Mouse (Mus musculus) mature B cell (primary cell): ENCODE results near the gene Gm28557.
"Not testable (repeated sequence)": the region's sequence is repeated elsewhere in the genome, so short reads cannot be mapped to it uniquely, and the experiment has no call there.

Experiments
- in situ Hi-C: fragments of 300-500 bp; cut with MboI; formaldehyde crosslinking; loops from 2 replicates; pipeline ENCODE4 v1.14.3; 2019

Gm28557 gene

GRCm38 (mm10) chr13:67108194-67108820, at the start of gene Gm28557:
Gm28557 (minus strand) TSS chr13:67108604.
- in situ Hi-C loops = no loop called here

- in situ Hi-C loops = no loop called here
Observed at GRCm38 (mm10) chr13:67128038-67128721, 19.8 kb upstream of the Gm28557 start.

GRCm38 (mm10) chr13:67127507-67127906, 19.1 kb upstream of the Gm28557 start:
- in situ Hi-C loops = not testable (repeated sequence)

GRCm38 (mm10) chr13:67124460-67124859, 16.1 kb upstream of the Gm28557 start:
- in situ Hi-C loops = no loop called here

GRCm38 (mm10) chr13:67121360-67121759, 13.0 kb upstream of the Gm28557 start, which contains the start of gene Zfp759:
Zfp759 (plus strand) TSS chr13:67121660.
- in situ Hi-C loops = not testable (repeated sequence)

GRCm38 (mm10) chr13:67116163-67116562, 7.8 kb upstream of the Gm28557 start, which contains the start of gene Rslcan18:
Rslcan18 (minus strand) TSS chr13:67116263.
- in situ Hi-C loops = not testable (repeated sequence)

GRCm38 (mm10) chr13:67113287-67113686, 4.9 kb upstream of the Gm28557 start:
- in situ Hi-C loops = no loop called here

- in situ Hi-C loops = no loop called here
Observed at GRCm38 (mm10) chr13:67112096-67112495, 3.7 kb upstream of the Gm28557 start.

GRCm38 (mm10) chr13:67108821-67109206, 410 bp upstream of the Gm28557 start:
- in situ Hi-C loops = no loop called here

GRCm38 (mm10) chr13:67107681-67108080, 723 bp downstream of the Gm28557 start:
- in situ Hi-C loops = no loop called here

GRCm38 (mm10) chr13:67097876-67098275, 10.5 kb downstream of the Gm28557 start, which contains the start of gene Zfp708:
Zfp708 (minus strand) TSS chr13:67097976.
- in situ Hi-C loops = no loop called here

GRCm38 (mm10) chr13:67090154-67090553, 18.2 kb downstream of the Gm28557 start:
- in situ Hi-C loops = no loop called here

GRCm38 (mm10) chr13:67081946-67082345, 26.5 kb downstream of the Gm28557 start:
- in situ Hi-C loops = no loop called here

GRCm38 (mm10) chr13:67081142-67081713, 27.2 kb downstream of the Gm28557 start:
- in situ Hi-C loops = no loop called here

- in situ Hi-C loops = no loop called here
Observed at GRCm38 (mm10) chr13:67077244-67077643, 31.2 kb downstream of the Gm28557 start.

GRCm38 (mm10) chr13:67072786-67073185, 35.6 kb downstream of the Gm28557 start:
- in situ Hi-C loops = no loop called here

- in situ Hi-C loops = no loop called here
Observed at GRCm38 (mm10) chr13:67065386-67065785, 43.0 kb downstream of the Gm28557 start.

- in situ Hi-C loops = no loop called here
Observed at GRCm38 (mm10) chr13:67062427-67062826, 46.0 kb downstream of the Gm28557 start.

- in situ Hi-C loops = no loop called here
Observed at GRCm38 (mm10) chr13:67060786-67061358, 47.5 kb downstream of the Gm28557 start, which contains the start of gene Zfp712. Zfp712 (minus strand) TSS chr13:67061170.

- in situ Hi-C loops = no loop called here
Observed at GRCm38 (mm10) chr13:67060161-67060785, 48.1 kb downstream of the Gm28557 start.
